Mouse (Mus musculus): Measurements from ENCODE around the gene Hsd11b2.

DNA sequence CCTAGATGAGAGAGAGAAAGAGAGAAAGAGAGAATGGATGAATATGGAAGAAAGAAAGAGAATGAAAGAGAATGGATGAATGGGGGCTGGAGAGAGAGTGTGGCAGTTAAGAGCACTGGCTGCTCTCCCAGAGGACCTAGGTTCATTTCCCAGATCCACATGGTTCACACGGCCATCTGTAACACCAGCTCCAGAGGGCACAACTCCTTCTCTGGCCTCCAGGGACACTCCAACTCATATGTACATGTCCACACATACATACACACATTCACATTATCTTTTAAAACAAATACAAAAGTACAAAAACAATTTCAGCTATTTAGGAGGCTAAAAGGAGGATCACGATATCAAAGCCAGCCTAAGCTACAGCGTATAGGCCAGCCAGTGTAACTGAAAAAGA is 44.3 kb downstream of the Hsd11b2 start:
- TF ChIP-seq EP300 (IDR thresholded peaks at IDR 0.05; ENCODE audit: low read depth) (no peak), CTCF (IDR thresholded peaks at IDR 0.05; ENCODE audit: low read depth) (no peak)
